Mouse (Mus musculus) kidney, adult 2 months (tissue): ENCODE measurements around the gene Serbp1.

ENCODE experiments used
- CTCF ChIP-seq: fragments of 200-500 bp; conservative IDR thresholded peaks from 2 replicates; pipeline ENCODE4 v1.5.1; 2011; ENCODE audit warnings: low read depth, mild to moderate bottlenecking, control low read depth, low read length, moderate library complexity, mixed read lengths; ENCODE audit not compliant: insufficient read depth, insufficient read length
- POLR2A ChIP-seq: fragments of 200-500 bp; IDR thresholded peaks from one replicate; pipeline ENCODE4 v1.6.1; 2011; ENCODE audit warnings: low read depth, low read length, control low read depth

DNA sequence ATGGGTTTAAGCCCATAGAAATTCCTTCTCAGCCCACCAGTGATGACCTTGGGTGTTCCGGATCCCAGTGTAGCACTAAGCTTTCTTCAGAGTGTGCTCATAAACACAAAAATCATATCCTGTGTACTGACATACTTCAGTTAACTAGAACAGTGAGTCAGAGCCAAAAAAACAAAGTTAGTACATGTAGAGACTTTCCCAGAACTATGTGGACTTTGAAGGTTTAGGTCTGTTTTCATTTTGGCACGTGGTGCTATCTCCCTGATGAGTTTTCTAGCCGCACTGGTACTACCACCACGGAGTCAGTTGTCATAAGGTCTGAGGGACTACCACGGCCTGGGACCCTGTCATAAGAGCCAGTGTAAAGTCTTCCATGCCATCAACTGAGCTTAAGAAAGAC is 6.5 kb downstream of the Serbp1 start:
- TF ChIP-seq CTCF (no peak), POLR2A (no peak)
